Mouse (Mus musculus) E14TG2a.4 (cell line): ENCODE results near the gene Reck.

Experiments used
- H3K27me3 ChIP-seq: 2 replicates; pipeline ENCODE4 v1.6.1; 2014; ENCODE audit warnings: low read length, control low read depth; ENCODE audit not compliant: insufficient read depth
- H3K36me3 ChIP-seq: 2 replicates; pipeline ENCODE4 v1.6.1; 2014; ENCODE audit warnings: low read length, control low read depth; ENCODE audit not compliant: insufficient read depth
- H3K4me1 ChIP-seq: replicated peaks from 2 replicates; pipeline ENCODE4 v1.6.1; 2014; ENCODE audit warnings: low read depth, low read length, control low read depth
- H3K4me3 ChIP-seq: replicated peaks from 2 replicates; pipeline ENCODE4 v1.5.1; 2014; ENCODE audit warnings: mild to moderate bottlenecking, low read length
- H3K9me3 ChIP-seq: 2 replicates; pipeline ENCODE4 v1.6.1; 2014; ENCODE audit warnings: low read length, control low read depth
- CTCF ChIP-seq: conservative IDR thresholded peaks from 2 replicates; pipeline ENCODE4 v1.5.1; 2014; ENCODE audit warnings: low read length
- NANOG ChIP-seq: IDR thresholded peaks from 2 replicates; pipeline ENCODE4 v1.6.1; 2014; ENCODE audit warnings: borderline replicate concordance, low read length, mixed read lengths
- POU5F1 ChIP-seq: IDR thresholded peaks from 2 replicates; pipeline ENCODE4 v1.6.1; 2014; ENCODE audit warnings: low read length, borderline replicate concordance

The Reck gene

GRCm38 (mm10) chr4:43925125-43925524, 49.8 kb downstream of the Reck start:
- TF ChIP-seq CTCF, result no peak
- TF ChIP-seq NANOG, result no peak
- no peak for TF ChIP-seq POU5F1

GRCm38 (mm10) chr4:43925779-43926178, 50.4 kb downstream of the Reck start:
- TF ChIP-seq NANOG, result no peak
- TF ChIP-seq POU5F1, result no peak
- peak; percentile 91 for TF ChIP-seq CTCF
- Histone ChIP-seq H3K36me3 (peaks cover 8% of the 10 kb centered on the region; the same call in 1 of the 2 replicates), H3K9me3 (no peaks in the 10 kb centered on the region), H3K4me3 (no peak overlapping the region), H3K4me1 (no peaks in the 10 kb centered on the region), H3K27me3 (no peaks in the 10 kb centered on the region)

More at GRCm38 (mm10) chr4:43925125-43925524, 49.8 kb downstream of the Reck start:
- no peaks in the 10 kb centered on the region for H3K9me3 ChIP-seq
- H3K4me1 ChIP-seq, result no peaks in the 10 kb centered on the region
- peaks cover 8% of the 10 kb centered on the region; the same call in 1 of the 2 replicates for H3K36me3 ChIP-seq
- H3K4me3 ChIP-seq, result no peak overlapping the region
- H3K27me3 ChIP-seq, result no peaks in the 10 kb centered on the region

DNA sequence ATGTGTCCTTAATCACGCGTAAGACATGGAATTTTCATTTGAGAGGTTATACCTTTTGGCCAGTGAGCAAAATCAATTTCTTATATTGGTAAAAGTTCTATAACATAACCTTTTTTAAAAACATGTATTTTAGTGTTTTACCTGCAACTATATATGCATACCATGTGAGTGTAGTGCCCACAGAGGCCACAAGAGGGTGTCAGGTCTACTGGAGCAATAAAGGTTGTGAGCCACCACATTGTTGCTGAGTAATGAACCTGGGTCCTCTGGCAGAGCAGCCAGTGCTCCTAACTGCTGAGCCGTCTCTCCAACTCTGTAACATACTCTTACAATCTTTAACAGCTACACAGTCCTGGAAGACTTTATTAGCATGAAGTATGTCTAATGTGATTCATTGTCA, 52.5 kb downstream of the Reck start:
- H3K4me3 ChIP-seq, result no peak overlapping the region
- H3K9me3 ChIP-seq, result no peaks in the 10 kb centered on the region
- TF ChIP-seq POU5F1 (no peak), NANOG (no peak), CTCF (peak; percentile 85)

GRCm38 (mm10) chr4:43931877-43932276, 56.5 kb downstream of the Reck start:
- TF ChIP-seq POU5F1 (no peak), CTCF (no peak), NANOG (no peak)

More for the DNA sequence above, 52.5 kb downstream of the Reck start:
- no peaks in the 10 kb centered on the region for H3K27me3 ChIP-seq
- peaks cover 19% of the 10 kb centered on the region; the same call in 1 of the 2 replicates for H3K36me3 ChIP-seq
- no peaks in the 10 kb centered on the region for H3K4me1 ChIP-seq

GRCm38 (mm10) chr4:43936186-43936585, 60.9 kb downstream of the Reck start:
- Histone ChIP-seq H3K4me1 (peaks cover 32% of the 10 kb centered on the region), H3K4me3 (no peak overlapping the region), H3K36me3 (peaks cover 21% of the 10 kb centered on the region; the same call in 1 of the 2 replicates), H3K27me3 (no peaks in the 10 kb centered on the region), H3K9me3 (no peaks in the 10 kb centered on the region)
- TF ChIP-seq NANOG, result no peak
- TF ChIP-seq CTCF, result no peak
- no peak for TF ChIP-seq POU5F1

More at GRCm38 (mm10) chr4:43931877-43932276, 56.5 kb downstream of the Reck start:
- H3K36me3 ChIP-seq, result peaks cover 16% of the 10 kb centered on the region; the same call in 1 of the 2 replicates
- H3K9me3 ChIP-seq, result no peaks in the 10 kb centered on the region
- H3K27me3 ChIP-seq, result no peaks in the 10 kb centered on the region
- H3K4me1 ChIP-seq, result peaks cover 10% of the 10 kb centered on the region
- H3K4me3 ChIP-seq, result no peak overlapping the region

DNA sequence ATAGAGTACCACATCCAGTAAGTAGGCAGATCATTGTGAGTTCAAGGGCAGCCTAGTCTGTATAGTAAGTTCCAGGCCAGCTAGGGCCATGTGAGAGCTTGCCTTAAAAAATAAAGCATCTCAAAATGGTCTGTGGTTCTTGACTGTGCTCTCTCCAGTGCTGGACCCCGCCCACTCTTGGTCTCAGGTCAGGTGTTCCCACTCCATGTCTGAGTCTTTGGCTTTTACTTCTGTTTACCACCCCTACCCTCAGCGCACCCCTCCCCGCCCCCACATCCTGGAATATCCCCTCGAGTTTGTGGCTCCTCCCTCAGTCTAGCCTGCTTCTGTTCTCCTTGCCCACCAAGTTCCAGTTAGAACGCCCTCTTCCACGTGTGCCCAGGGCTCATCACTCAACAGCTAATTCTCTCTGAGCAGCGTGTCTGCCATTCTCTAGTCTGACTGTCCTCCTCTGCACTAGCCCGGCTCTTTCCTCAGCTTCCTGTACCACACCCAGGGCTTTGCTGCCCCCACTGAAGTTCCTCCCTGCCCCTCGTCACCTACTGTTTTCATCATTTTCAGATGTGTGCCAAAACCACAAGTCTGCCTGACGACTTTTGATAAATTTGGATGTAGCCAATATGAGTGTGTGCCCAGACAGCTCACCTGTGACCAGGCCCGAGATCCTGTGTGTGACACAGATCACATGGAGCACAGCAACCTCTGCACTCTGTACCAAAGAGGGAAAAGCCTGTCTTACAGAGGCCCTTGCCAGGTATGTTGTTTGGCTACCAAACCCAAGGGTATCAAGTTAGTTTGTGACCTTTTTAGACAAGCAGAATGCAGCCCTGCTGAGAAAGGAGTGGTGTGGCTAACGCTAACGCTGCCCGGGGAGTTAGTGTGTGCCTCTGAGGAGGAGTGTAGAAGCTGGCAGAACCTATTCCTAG, 61.7 kb downstream of the Reck start:
- no peaks in the 10 kb centered on the region for H3K27me3 ChIP-seq
- TF ChIP-seq NANOG (no peak), CTCF (no peak), POU5F1 (no peak)

GRCm38 (mm10) chr4:43941315-43941714, 66.0 kb downstream of the Reck start:
- no peak overlapping the region for H3K4me3 ChIP-seq

More for the DNA sequence above, 61.7 kb downstream of the Reck start:
- Histone ChIP-seq H3K4me3 (peak overlapping the region; percentile 26; the same call in 1 of the 2 replicates), H3K4me1 (peaks cover 37% of the 10 kb centered on the region), H3K36me3 (peaks cover 15% of the 10 kb centered on the region; the same call in 1 of the 2 replicates), H3K9me3 (no peaks in the 10 kb centered on the region)

GRCm38 (mm10) chr4:43942421-43942820, 67.1 kb downstream of the Reck start:
- peaks cover 13% of the 10 kb centered on the region; the same call in 1 of the 2 replicates for H3K36me3 ChIP-seq
- TF ChIP-seq NANOG, result no peak
- no peak for TF ChIP-seq POU5F1
- TF ChIP-seq CTCF, result no peak
- peaks cover 41% of the 10 kb centered on the region for H3K4me1 ChIP-seq
- peak overlapping the region; percentile 64 for H3K4me3 ChIP-seq
- H3K27me3 ChIP-seq, result no peaks in the 10 kb centered on the region
- H3K9me3 ChIP-seq, result no peaks in the 10 kb centered on the region

More at GRCm38 (mm10) chr4:43941315-43941714, 66.0 kb downstream of the Reck start:
- H3K36me3 ChIP-seq, result peaks cover 13% of the 10 kb centered on the region; the same call in 1 of the 2 replicates
- TF ChIP-seq POU5F1, result no peak
- TF ChIP-seq NANOG, result no peak
- no peak for TF ChIP-seq CTCF
- no peaks in the 10 kb centered on the region for H3K27me3 ChIP-seq
- no peaks in the 10 kb centered on the region for H3K9me3 ChIP-seq
- H3K4me1 ChIP-seq, result peaks cover 51% of the 10 kb centered on the region
